In genomic region chr5:92954323-92954722, GRCm38 (mm10) we compare ENCODE assay signal across 9 mouse cellular contexts.
DNase-seq lines count a peak whose midpoint lies in the region; ATAC-seq and TF ChIP-seq lines count a peak whose summit lies in the region.
"Had no signal": no experiment of that assay in that cellular context is flagged by ENCODE, and none has a peak within 500 bp of the region (broad histone marks: within the 10 kb centered on the region; RNA-seq: fewer than 3 reads in every experiment).

No protein-coding gene starts in this region.

- H3K79me2 ChIP-seq in MEL (ENCODE audit: control insufficient read depth, insufficient read depth, low read length, poor library complexity) = no peaks in the 10 kb centered on the region

- TF ChIP-seq POLR2A in MEL (IDR thresholded peaks at IDR 0.05; ENCODE audit: control insufficient read depth in 1 of 2, insufficient read depth in 1 of 2, low read depth in 1 of 2, low read length in 2 of 2, poor library complexity in 1 of 2) = no peak

- peak; percentile 3 for DNase-seq in MEL (ENCODE audit: low read depth, low spot score)
- peak; percentile 1 for DNase-seq in c-Kit-positive CD71-positive TER-119-negative erythroid progenitor cells, embryonic 14.5 days (ENCODE audit: low read depth)
- peak; percentile 91 for DNase-seq in forebrain, embryonic 14.5 days (ENCODE audit: low spot score)
- DNase-seq in heart, postnatal 14 days = peak; percentile 78 to 88
- peak; percentile 80 to 88 for DNase-seq in kidney, postnatal 25 days
- DNase-seq in liver, postnatal 0 days = peak; percentile 61
- DNase-seq in ovary, postnatal 14 days (ENCODE audit: low spot score) = peak; percentile 55
- DNase-seq in yolk sac, embryonic 10.5 days (ENCODE audit: low spot score) = peak; percentile 63

- no peak; a peak in 1 of 6 replicates for TF ChIP-seq CTCF in MEL (IDR thresholded peaks at IDR 0.05 in 2 of 3, conservative IDR thresholded peaks at IDR 0.05 in 1 of 3; ENCODE audit: control insufficient read depth in 1 of 3, insufficient read depth in 1 of 3, low read depth in 2 of 3, low read length in 3 of 3, poor library complexity in 1 of 3, severe bottlenecking in 1 of 3)
- TF ChIP-seq CTCF in liver, postnatal 0 days (IDR thresholded peaks at IDR 0.05; ENCODE audit: low read depth) = peak; percentile 78

- H3K9ac ChIP-seq in MEL (ENCODE audit: control insufficient read depth, low read depth, low read length, poor library complexity, severe bottlenecking) = no peak overlapping the region
- H3K9ac ChIP-seq in forebrain, embryonic 14.5 days (ENCODE audit: low read length) = no peak overlapping the region
- no peak overlapping the region for H3K9ac ChIP-seq in liver, postnatal 0 days (replicated peaks)
- H3K9ac ChIP-seq: embryonic facial prominence, embryonic 13.5 days had no signal

- H3K4me2 ChIP-seq in forebrain, embryonic 14.5 days (ENCODE audit: low read length) = no peak overlapping the region
- no peak overlapping the region for H3K4me2 ChIP-seq in liver, postnatal 0 days (ENCODE audit: low read depth, low read length)
- H3K4me2 ChIP-seq: embryonic facial prominence, embryonic 13.5 days had no signal

- no peaks in the 10 kb centered on the region for H3K36me3 ChIP-seq in MEL (ENCODE audit: control insufficient read depth in 1 of 2, insufficient read depth in 2 of 2, low read length in 2 of 2)
- peaks cover 31% of the 10 kb centered on the region for H3K36me3 ChIP-seq in forebrain, embryonic 14.5 days (ENCODE audit: control insufficient read depth, insufficient read depth, low read length)
- H3K36me3 ChIP-seq in liver, postnatal 0 days (replicated peaks; ENCODE audit: insufficient read depth, low read length) = peaks cover 2% of the 10 kb centered on the region; the same call in 1 of the 2 replicates

- H3K27ac ChIP-seq in MEL (ENCODE audit: control insufficient read depth, low read depth, low read length) = no peak overlapping the region
- H3K27ac ChIP-seq in forebrain, embryonic 14.5 days (ENCODE audit: low read depth, low read length) = no peak overlapping the region
- H3K27ac ChIP-seq in liver, postnatal 0 days (ENCODE audit: low read depth) = no peak overlapping the region
- H3K27ac ChIP-seq: embryonic facial prominence, embryonic 13.5 days had no signal

- no peak for TF ChIP-seq EP300 in MEL (IDR thresholded peaks at IDR 0.05; ENCODE audit: low read depth in 1 of 2, low read length in 2 of 2)
- no peak for TF ChIP-seq EP300 in liver, postnatal 0 days (IDR thresholded peaks at IDR 0.05; ENCODE audit: low read depth)

- H3K4me3 ChIP-seq in MEL (ENCODE audit: control insufficient read depth in 1 of 2, insufficient read depth in 1 of 2, low read depth in 2 of 2, low read length in 2 of 2) = no peak overlapping the region
- no peak overlapping the region for H3K4me3 ChIP-seq in forebrain, embryonic 14.5 days (ENCODE audit: low read depth, low read length)
- H3K4me3 ChIP-seq in liver, postnatal 0 days (ENCODE audit: low read depth, low read length) = no peak overlapping the region
- H3K4me3 ChIP-seq: embryonic facial prominence, embryonic 13.5 days had no signal

- H3K9me3 ChIP-seq in MEL (replicated peaks; ENCODE audit: insufficient read depth, low read length) = no peaks in the 10 kb centered on the region
- no peaks in the 10 kb centered on the region for H3K9me3 ChIP-seq in forebrain, embryonic 14.5 days (replicated peaks; ENCODE audit: control insufficient read depth, low read length)
- H3K9me3 ChIP-seq in liver, postnatal 0 days (ENCODE audit: low read length) = no peaks in the 10 kb centered on the region
- H3K9me3 ChIP-seq: embryonic facial prominence, embryonic 13.5 days had no signal

- no peaks in the 10 kb centered on the region for H3K27me3 ChIP-seq in MEL (ENCODE audit: control insufficient read depth in 1 of 2, insufficient read depth in 2 of 2, low read length in 2 of 2)
- no peaks in the 10 kb centered on the region for H3K27me3 ChIP-seq in forebrain, embryonic 14.5 days (replicated peaks; ENCODE audit: control insufficient read depth, insufficient read depth, low read length)
- no peaks in the 10 kb centered on the region for H3K27me3 ChIP-seq in liver, postnatal 0 days (ENCODE audit: insufficient read depth, low read length)
- H3K27me3 ChIP-seq: embryonic facial prominence, embryonic 13.5 days had no signal

- intact Hi-C loops in heart, postnatal 14 days (cut with DNase I) = loop anchor here (1.0 to 10.0 kb wide), 4 partner anchors 47 to 272 kb away; partner anchors contain the start of gene Shroom3

- TF ChIP-seq RAD21 in MEL (IDR thresholded peaks at IDR 0.05; ENCODE audit: low read depth, low read length) = no peak

- ATAC-seq in forebrain, embryonic 14.5 days = peak; percentile 60
- no peak for ATAC-seq in liver, postnatal 0 days

- WGBS in forebrain, embryonic 14.5 days = 38% methylated on average over 10 of the region's 10 CpGs
- WGBS in liver, postnatal 0 days (ENCODE audit: insufficient replicate concordance) = 44% methylated on average over 10 of the region's 10 CpGs

- no peaks in the 10 kb centered on the region for H3K4me1 ChIP-seq in MEL (ENCODE audit: control insufficient read depth in 1 of 2, insufficient read depth in 2 of 2, low read length in 2 of 2)
- H3K4me1 ChIP-seq in forebrain, embryonic 14.5 days (ENCODE audit: control insufficient read depth, insufficient read depth, low read length) = no peaks in the 10 kb centered on the region
- no peaks in the 10 kb centered on the region for H3K4me1 ChIP-seq in liver, postnatal 0 days (ENCODE audit: insufficient read depth)

TF ChIP-seq in MEL, 35 proteins besides CTCF, POLR2A, EP300 and RAD21:
- TF ChIP-seq TAL1 (IDR thresholded peaks at IDR 0.05; ENCODE audit: low read length) = no peak

Comparison
In these comparisons a context has a peak if more than half of its experiments do, and no peak if none do; other contexts are left out.
1. DNase-seq: peak in every context shown above with its lines; median percentile 91 in forebrain, embryonic 14.5 days; 84 in kidney, postnatal 25 days; 83 in heart, postnatal 14 days; 63 in yolk sac, embryonic 10.5 days; 61 in liver, postnatal 0 days; 55 in ovary, postnatal 14 days; 3 in MEL; 1 in c-Kit-positive CD71-positive TER-119-negative erythroid progenitor cells, embryonic 14.5 days.